Mouse (Mus musculus) limb, embryonic 15.5 days (tissue): ENCODE measurements around the gene Rps27. TPM values are rescaled to one million over a fixed set of nuclear protein-coding genes. Genes with fewer than 3 reads are reported as not detected.

Experiments used
- ATAC-seq: fragments of 200-750 bp; cut with Nextera tagmentation; 2 replicates; pipeline ENCODE4 v1.8.0; 2017; ENCODE audit warnings: low read depth, moderate TSS enrichment; ENCODE audit not compliant: insufficient number of reproducible peaks, low FRiP score, low TSS enrichment
- H3K27ac ChIP-seq: fragments of 300-500 bp; sonication (generic); 2 replicates; pipeline ENCODE4 v1.5.1; 2015; ENCODE audit warnings: moderate library complexity, mild to moderate bottlenecking, inconsistent platforms
- H3K27me3 ChIP-seq: fragments of 300-500 bp; sonication (generic); 2 replicates; pipeline ENCODE4 v1.6.1; 2015; ENCODE audit warnings: inconsistent platforms
- H3K36me3 ChIP-seq: fragments of 300-500 bp; sonication (generic); 2 replicates; pipeline ENCODE4 v1.6.1; 2015; ENCODE audit warnings: inconsistent platforms
- H3K4me1 ChIP-seq: fragments of 300-500 bp; sonication (generic); 2 replicates; pipeline ENCODE4 v1.6.1; 2015; ENCODE audit warnings: inconsistent platforms
- H3K4me2 ChIP-seq: fragments of 300-500 bp; sonication (generic); 2 replicates; pipeline ENCODE4 v1.6.1; 2015; ENCODE audit warnings: mild to moderate bottlenecking, inconsistent platforms
- H3K4me3 ChIP-seq: fragments of 300-500 bp; sonication (generic); 2 replicates; pipeline ENCODE4 v1.5.1; 2015; ENCODE audit warnings: mild to moderate bottlenecking, inconsistent platforms
- H3K9ac ChIP-seq: fragments of 300-500 bp; sonication (generic); 2 replicates; pipeline ENCODE4 v1.6.1; 2015; ENCODE audit warnings: inconsistent platforms
- H3K9me3 ChIP-seq: fragments of 300-500 bp; sonication (generic); 2 replicates; pipeline ENCODE4 v1.6.1; 2016; ENCODE audit warnings: inconsistent platforms
- WGBS: fragments of 180-500 bp; shearing (Covaris S2); methylation state at CpG from one replicate; pipeline ENCODE4 v1.1.7; 2015; 5-methylcytosine and 5-hydroxymethylcytosine counted together
- polyA plus RNA-seq: library from polyadenylated mRNA; unstranded; fragments of >200 nt; fragmentation: Nextera tagmentation; extraction: Ambion mirVana; gene quantifications from 2 replicates; pipeline ENCODE4 v1.2.1, GENCODE M21; 2015

Gene Rps27
- polyA plus RNA-seq, 1 experiment from 2014 or later = 1,817 TPM

DNA sequence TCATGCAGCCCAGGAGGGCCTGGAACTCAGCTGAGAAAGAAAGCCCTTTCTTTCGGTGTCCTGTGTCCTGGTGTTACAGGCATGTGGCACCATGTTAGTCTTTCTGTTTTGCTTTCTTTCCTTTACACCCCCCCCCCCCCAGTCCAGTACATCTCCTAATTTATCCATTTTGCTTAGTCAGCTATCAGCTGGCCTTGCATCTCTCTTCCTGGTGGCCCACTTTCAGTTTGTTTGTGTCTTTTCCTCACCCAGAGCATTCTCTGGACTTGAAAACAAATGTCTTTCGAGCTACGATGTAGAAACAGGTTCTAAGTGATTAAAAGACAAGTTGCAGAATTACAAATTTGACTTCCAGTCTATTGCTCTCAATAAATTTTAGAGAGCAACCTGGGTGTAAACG is 9.0 kb upstream of the Rps27 start:
- no peak overlapping the region for H3K4me3 ChIP-seq
- no peak for ATAC-seq
- 89% methylated on average over 4 of the region's 4 CpGs for whole genome bisulfite sequencing
- H3K4me1 ChIP-seq = peaks cover 13% of the 10 kb centered on the region
- H3K27ac ChIP-seq = no peak overlapping the region
- no peaks in the 10 kb centered on the region for H3K9me3 ChIP-seq
- H3K27me3 ChIP-seq = no peaks in the 10 kb centered on the region
- peaks cover 31% of the 10 kb centered on the region for H3K36me3 ChIP-seq
- no peak overlapping the region for H3K9ac ChIP-seq
- H3K4me2 ChIP-seq = 0 out of 2 replicates have a peak overlapping the region, but pooled peaks have one; percentile 71

DNA sequence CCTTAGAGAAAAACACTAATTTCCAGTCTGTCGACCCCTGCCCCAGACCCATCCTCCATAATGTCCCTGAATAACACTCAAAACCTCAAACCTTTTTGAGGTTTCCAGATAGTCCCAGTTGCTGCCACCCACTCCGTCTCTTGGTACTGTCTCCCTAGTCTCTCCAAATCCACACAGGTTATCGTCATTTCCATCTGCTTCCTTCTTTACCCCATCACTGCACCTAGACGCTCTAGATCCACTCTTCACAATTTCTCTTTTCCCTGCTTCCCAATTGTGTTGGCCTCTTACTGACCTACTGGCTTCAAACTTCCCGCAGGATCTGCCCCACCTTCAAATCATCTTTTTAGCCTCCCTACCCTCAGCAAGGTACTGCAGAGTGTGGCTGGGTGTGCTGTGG is 7.7 kb upstream of the Rps27 start:
- H3K27ac ChIP-seq = peak overlapping the region; percentile 88
- peaks cover 13% of the 10 kb centered on the region for H3K4me1 ChIP-seq
- no peaks in the 10 kb centered on the region for H3K9me3 ChIP-seq
- H3K36me3 ChIP-seq = peaks cover 28% of the 10 kb centered on the region
- 21% methylated on average over 5 of the region's 5 CpGs for WGBS
- H3K4me3 ChIP-seq = peak overlapping the region; percentile 52
- peak overlapping the region; percentile 71 for H3K4me2 ChIP-seq
- H3K9ac ChIP-seq = peak overlapping the region; percentile 48; the same call in 1 of the 2 replicates
- ATAC-seq = 0 out of 2 replicates have a peak, but pooled peaks have one; percentile 0
- no peaks in the 10 kb centered on the region for H3K27me3 ChIP-seq

DNA sequence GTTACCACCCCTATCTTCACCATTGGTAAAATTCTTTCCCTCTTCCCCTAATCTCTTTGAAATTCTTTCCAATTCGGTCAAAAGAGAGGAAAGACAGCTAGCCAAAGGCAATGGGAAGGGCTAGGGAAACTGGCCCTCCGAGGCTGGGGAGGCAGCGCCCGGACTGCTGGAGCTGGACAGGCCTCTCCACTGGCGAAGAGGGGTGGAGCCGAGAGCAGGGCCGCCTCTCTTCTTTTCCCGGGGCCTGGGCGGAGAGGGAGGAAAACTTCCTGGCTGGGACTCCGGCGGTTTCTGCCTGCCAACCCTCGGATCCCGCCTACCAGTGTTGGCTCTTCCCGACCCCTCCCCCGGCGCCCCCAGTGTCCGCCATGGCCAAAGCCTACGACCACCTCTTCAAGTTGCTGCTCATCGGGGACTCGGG is 7.1 kb upstream of the Rps27 start:
- peak; percentile 85 for ATAC-seq
- WGBS = 0% methylated on average over 20 of the region's 20 CpGs
- H3K27me3 ChIP-seq = no peaks in the 10 kb centered on the region

DNA sequence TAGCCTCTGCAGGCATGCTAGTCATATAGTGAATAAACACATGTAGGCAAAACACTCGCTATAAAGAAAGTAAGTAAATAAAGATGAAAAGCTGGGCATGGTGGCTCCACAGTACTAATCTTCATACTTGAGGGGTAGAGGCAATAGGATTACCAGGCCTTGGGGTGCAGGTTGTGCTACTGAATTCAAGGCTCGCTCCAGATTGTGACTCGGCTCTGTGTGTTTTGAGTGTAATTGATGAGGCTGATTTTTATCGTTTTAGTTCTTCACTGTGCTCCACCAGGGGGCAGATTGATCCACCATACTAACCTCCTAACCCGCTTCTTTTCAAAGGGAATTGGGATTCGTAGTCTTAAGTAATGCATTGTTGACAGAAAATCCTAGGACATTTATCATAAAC is 6.6 kb upstream of the Rps27 start:
- Histone ChIP-seq H3K4me3 (peak overlapping the region; percentile 52), H3K9me3 (no peaks in the 10 kb centered on the region), H3K36me3 (peaks cover 19% of the 10 kb centered on the region), H3K9ac (0 out of 2 replicates have a peak overlapping the region, but pooled peaks have one; percentile 20), H3K4me1 (peaks cover 13% of the 10 kb centered on the region), H3K27ac (peak overlapping the region; percentile 88), H3K27me3 (no peaks in the 10 kb centered on the region), H3K4me2 (peak overlapping the region; percentile 71)
- ATAC-seq = no peak
- 10% methylated on average over 6 of the region's 6 CpGs for WGBS

More for the DNA sequence above, 7.1 kb upstream of the Rps27 start:
- H3K27ac ChIP-seq = peak overlapping the region; percentile 88
- peak overlapping the region; percentile 48 for H3K9ac ChIP-seq
- peak overlapping the region; percentile 52 for H3K4me3 ChIP-seq
- no peaks in the 10 kb centered on the region for H3K9me3 ChIP-seq
- peaks cover 13% of the 10 kb centered on the region for H3K4me1 ChIP-seq
- peaks cover 23% of the 10 kb centered on the region for H3K36me3 ChIP-seq
- peak overlapping the region; percentile 71 for H3K4me2 ChIP-seq

DNA sequence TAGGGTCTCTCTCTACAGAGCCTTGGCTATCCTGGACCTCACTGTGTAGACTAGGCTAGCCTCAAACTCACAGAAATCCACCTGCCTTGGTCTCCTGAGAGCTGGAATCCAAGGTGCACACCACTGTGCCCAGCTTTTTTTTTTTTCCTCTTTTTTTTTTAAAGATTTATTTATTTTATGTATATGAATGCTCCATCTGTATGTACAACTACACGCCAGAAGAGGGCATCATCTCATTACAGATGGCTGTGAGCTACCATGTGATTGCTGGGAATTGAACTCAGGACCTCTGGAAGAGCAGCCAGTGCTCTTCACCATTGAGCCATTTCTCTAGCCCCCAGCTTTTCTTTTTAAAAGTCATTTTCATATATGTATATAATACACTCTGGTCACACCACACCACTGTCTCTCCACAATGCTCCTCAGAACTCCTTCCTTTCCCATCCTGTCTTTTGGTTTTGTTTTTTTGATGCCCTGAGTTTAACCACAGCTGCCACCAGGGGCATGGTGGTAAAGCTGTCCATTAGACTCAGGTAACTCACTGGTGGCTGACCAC is 2.5 kb upstream of the Rps27 start:
- 37% methylated on average over 1 of the region's 1 CpGs for WGBS
- no peak for ATAC-seq
- no peak overlapping the region for H3K27ac ChIP-seq
- no peaks in the 10 kb centered on the region for H3K9me3 ChIP-seq
- no peaks in the 10 kb centered on the region for H3K27me3 ChIP-seq
- H3K9ac ChIP-seq = no peak overlapping the region
- peaks cover 15% of the 10 kb centered on the region for H3K36me3 ChIP-seq
- peaks cover 23% of the 10 kb centered on the region for H3K4me1 ChIP-seq
- no peak overlapping the region for H3K4me3 ChIP-seq
- H3K4me2 ChIP-seq = no peak overlapping the region

DNA sequence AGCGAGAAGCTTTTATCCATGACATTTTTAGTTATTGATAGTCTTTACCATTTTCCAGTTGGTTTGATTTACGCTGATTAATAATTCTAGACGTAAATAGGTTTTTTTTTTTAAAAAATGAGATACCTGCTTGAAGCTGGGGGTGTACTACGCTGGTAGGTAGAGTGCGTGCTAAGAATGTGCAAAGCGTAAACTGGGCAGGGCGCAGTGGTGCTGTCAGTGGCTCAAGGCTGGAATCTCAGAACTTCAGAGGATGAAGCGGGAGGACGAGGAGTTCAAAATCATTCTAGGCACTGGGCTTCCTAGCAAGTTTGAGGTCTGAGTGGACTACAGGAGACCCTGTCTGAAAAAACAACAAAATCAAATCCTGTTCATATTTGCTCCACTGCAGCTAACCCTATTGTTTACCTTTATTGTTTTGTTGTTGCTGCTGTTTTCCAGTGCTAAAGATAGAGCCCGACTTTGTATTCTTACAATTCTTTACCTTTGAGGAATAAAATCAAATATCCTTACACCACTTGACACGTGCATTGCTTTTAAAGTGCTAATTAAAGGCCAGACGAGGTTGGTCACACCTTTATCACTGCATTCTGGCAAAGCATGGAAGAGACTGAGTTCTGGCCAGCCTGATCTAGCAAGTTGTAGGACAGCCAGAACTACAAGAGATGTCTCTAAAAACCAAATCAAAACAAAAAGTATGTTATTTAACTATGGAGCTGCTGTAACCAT is 669 bp upstream of the Rps27 start:
- WGBS = 9% methylated on average over 12 of the region's 12 CpGs
- Histone ChIP-seq H3K9ac (no peak overlapping the region), H3K4me2 (peak overlapping the region; percentile 70), H3K36me3 (peaks cover 32% of the 10 kb centered on the region), H3K27ac (peak overlapping the region; percentile 93), H3K27me3 (no peaks in the 10 kb centered on the region), H3K9me3 (no peaks in the 10 kb centered on the region), H3K4me1 (peaks cover 24% of the 10 kb centered on the region), H3K4me3 (peak overlapping the region; percentile 86)
- no peak; the same call in 1 of the 2 replicates for ATAC-seq

DNA sequence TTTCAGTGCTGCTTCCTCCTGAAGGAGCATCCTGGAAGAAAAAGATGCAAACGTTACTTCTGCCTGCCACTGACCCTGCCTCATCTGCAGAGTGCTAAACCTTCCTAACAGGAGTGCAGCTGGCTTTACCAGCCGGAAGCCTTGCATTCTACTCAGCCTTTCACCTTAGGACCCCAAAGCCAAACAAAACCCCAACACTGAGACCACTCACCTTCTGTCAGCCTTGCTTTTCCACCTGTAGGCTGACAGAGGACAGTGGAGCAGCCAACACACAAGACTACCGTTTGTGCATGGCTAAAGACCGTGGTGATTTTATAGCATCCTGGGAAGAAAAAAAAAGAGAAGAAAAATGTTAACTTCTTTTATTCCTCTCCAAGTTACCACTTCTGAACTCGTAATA is 728 bp downstream of the Rps27 start:
- WGBS = 12% methylated on average over 5 of the region's 5 CpGs
- Histone ChIP-seq H3K4me1 (peaks cover 24% of the 10 kb centered on the region), H3K4me2 (peak overlapping the region; percentile 80), H3K9me3 (no peaks in the 10 kb centered on the region), H3K9ac (peak overlapping the region; percentile 95), H3K27ac (no peak overlapping the region), H3K36me3 (peaks cover 46% of the 10 kb centered on the region), H3K4me3 (peak overlapping the region; percentile 86), H3K27me3 (no peaks in the 10 kb centered on the region)
- ATAC-seq = no peak

DNA sequence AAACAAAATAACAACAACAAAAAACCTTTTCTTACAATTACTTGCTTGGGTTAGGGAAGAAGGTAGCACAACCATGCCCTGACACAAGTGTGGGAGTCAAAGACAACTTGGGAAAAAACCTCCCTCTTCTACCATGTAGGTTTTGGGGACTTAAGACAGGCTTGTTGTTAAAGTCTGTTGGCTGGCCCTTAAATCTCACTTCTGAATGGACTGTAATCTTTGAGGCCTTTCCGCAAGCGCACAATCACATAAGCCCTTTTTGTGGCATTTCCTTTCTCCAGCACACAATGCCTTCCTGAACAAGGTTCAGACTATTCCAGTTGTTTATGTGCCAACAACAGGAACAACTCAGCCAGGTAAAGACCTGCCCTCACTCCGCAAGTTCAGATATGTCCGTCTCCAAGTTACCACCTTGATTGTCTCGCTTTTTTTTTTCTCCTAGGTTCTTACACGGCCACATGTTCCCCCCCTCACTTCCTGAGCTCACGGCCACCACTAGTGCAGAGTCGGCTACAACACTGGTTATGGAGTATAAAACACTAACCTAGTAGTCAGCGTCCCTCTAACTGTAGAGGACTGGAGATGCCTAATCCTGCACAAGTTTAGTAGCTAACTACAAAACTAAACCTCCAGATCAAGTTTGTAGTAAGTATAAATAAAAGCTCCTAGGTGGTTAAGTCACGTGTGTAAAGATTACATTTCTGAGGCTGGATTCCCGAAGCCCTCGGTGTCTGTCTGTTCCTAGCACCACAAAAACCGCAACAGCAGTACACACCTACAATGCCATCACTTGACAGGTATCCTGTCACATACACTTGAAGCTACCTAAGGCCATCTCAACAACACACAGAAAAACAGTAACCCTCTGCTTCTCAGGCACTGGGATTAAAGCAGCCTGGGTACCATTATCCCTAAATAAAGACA is 1.7 kb downstream of the Rps27 start:
- peaks cover 49% of the 10 kb centered on the region for H3K36me3 ChIP-seq
- WGBS = 73% methylated on average over 13 of the region's 13 CpGs
- ATAC-seq = no peak
- peak overlapping the region; percentile 80 for H3K4me2 ChIP-seq
- peaks cover 24% of the 10 kb centered on the region for H3K4me1 ChIP-seq
- no peak overlapping the region for H3K9ac ChIP-seq
- no peak overlapping the region for H3K27ac ChIP-seq
- H3K4me3 ChIP-seq = peak overlapping the region; percentile 86
- H3K9me3 ChIP-seq = no peaks in the 10 kb centered on the region
- no peaks in the 10 kb centered on the region for H3K27me3 ChIP-seq

DNA sequence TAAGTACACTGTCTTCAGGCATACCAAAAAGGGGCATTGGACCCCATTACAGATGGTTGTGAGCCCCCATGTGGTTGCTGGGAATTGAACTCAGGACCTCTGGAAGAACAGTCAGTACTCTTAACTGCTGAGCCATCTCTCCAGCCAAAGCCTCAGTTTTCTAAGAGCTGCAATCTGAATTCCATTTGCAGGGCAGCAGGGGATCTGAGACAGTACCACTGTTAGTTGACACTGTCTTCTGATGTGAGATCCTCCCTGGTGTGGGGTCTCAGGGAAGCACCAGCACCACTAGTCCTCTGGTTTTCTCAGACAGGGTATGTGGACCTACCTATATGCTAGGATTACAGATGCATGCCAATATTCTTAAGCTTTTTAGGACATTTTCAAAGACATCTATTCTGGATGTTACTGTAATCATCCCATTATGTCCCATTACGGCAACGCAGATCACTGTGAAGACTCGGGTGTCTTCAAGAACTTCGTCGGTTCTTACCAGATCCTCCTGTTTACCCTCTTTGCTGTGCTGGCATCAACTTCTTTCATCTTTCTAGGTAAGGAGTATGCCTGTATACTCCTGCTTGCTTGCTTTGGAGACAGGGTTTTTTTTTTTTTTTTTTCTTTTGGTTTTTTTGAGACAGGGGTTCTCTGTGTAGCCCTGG is 3.4 kb downstream of the Rps27 start:
- H3K9ac ChIP-seq = no peak overlapping the region
- ATAC-seq = no peak
- H3K27me3 ChIP-seq = no peaks in the 10 kb centered on the region
- no peaks in the 10 kb centered on the region for H3K9me3 ChIP-seq
- no peak overlapping the region for H3K4me2 ChIP-seq
- no peak overlapping the region for H3K27ac ChIP-seq
- 93% methylated on average over 5 of the region's 5 CpGs for WGBS
- H3K36me3 ChIP-seq = peaks cover 53% of the 10 kb centered on the region
- peaks cover 24% of the 10 kb centered on the region for H3K4me1 ChIP-seq
- H3K4me3 ChIP-seq = no peak overlapping the region

DNA sequence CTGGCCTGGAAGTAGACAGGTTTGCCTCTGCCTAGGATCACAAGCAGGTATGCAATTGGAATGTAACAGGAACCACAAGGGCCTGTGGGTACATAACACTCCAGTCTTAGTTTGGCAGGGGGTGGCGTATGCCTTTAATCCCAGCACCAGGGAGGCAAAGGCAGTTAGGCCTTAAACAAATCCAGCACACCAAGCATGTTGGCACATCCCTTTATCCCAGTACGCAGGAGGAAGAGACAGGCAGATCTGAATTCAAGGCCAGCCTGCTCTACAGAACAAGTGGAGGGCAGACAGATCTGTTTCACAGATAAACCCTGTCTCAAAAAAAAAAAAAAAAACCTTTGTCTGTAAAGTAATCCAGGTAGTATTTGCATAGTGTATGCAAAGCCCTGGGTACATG is 4.8 kb downstream of the Rps27 start:
- no peak overlapping the region for H3K9ac ChIP-seq
- peaks cover 18% of the 10 kb centered on the region for H3K4me1 ChIP-seq
- H3K4me3 ChIP-seq = no peak overlapping the region
- 67% methylated on average over 2 of the region's 2 CpGs for WGBS
- H3K27me3 ChIP-seq = no peaks in the 10 kb centered on the region
- no peak for ATAC-seq
- H3K9me3 ChIP-seq = no peaks in the 10 kb centered on the region
- no peak overlapping the region for H3K4me2 ChIP-seq
- H3K27ac ChIP-seq = no peak overlapping the region
- peaks cover 53% of the 10 kb centered on the region for H3K36me3 ChIP-seq

DNA sequence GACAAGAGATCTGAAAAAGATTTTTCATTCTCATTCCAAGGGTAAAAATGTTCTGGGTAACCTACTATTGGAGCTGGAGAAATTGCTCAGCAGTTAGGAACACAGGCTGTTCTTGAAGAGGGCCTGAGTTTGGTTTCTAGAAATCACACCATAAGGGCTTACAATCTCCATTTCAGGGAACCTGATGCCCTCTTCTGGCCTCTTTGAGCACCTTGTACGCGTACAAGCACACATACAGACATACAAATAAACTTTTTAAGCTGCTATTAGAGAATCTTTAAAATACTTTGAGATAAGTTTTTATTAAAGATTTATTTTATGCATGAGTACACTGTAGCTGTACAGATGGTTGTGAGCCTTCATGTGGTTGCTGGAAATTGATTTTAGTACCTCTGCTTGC is 8.9 kb downstream of the Rps27 start:
- 95% methylated on average over 2 of the region's 2 CpGs for WGBS
- H3K4me1 ChIP-seq = no peaks in the 10 kb centered on the region
- peaks cover 24% of the 10 kb centered on the region for H3K36me3 ChIP-seq
- no peaks in the 10 kb centered on the region for H3K9me3 ChIP-seq
- no peaks in the 10 kb centered on the region for H3K27me3 ChIP-seq
- no peak overlapping the region for H3K4me3 ChIP-seq
- H3K9ac ChIP-seq = no peak overlapping the region
- no peak overlapping the region for H3K4me2 ChIP-seq
- no peak for ATAC-seq
- H3K27ac ChIP-seq = no peak overlapping the region
